Mouse (Mus musculus) lung, postnatal 0 days (tissue): Measurements from ENCODE around the gene Btbd18. TPM values are rescaled to one million over a fixed set of nuclear protein-coding genes. Genes with fewer than 3 reads are reported as not detected.
A peak's percentile ranks its signal among the peaks of the same experiment; 100 is the strongest.

Experiments used
- ATAC-seq: fragments of 200-750 bp; cut with Nextera tagmentation; 2 replicates; pipeline ENCODE4 v1.8.0; 2017; ENCODE audit warnings: moderate library complexity
- DNase-seq: peaks from one replicate; pipeline ENCODE4 v3.0.0-alpha.2; 2016; ENCODE audit warnings: low spot score
- H3K27ac ChIP-seq: fragments of 300-500 bp; sonication (generic); 2 replicates; pipeline ENCODE4 v1.5.1; 2014; ENCODE audit warnings: antibody characterized with exemption, mild to moderate bottlenecking, low read length, mixed read lengths
- H3K27me3 ChIP-seq: fragments of 300-500 bp; sonication (generic); replicated peaks from 2 replicates; pipeline ENCODE4 v1.6.1; 2014; ENCODE audit warnings: low read length, mixed read lengths; ENCODE audit not compliant: insufficient read depth
- H3K36me3 ChIP-seq: fragments of 300-500 bp; sonication (generic); 2 replicates; pipeline ENCODE4 v1.6.1; 2014; ENCODE audit warnings: low read length, mixed read lengths; ENCODE audit not compliant: insufficient read depth
- H3K4me1 ChIP-seq: fragments of 300-500 bp; sonication (generic); 2 replicates; pipeline ENCODE4 v1.6.1; 2014; ENCODE audit warnings: antibody characterized with exemption, low read depth, low read length, mixed read lengths; ENCODE audit not compliant: insufficient read depth
- H3K4me2 ChIP-seq: fragments of 300-500 bp; sonication (generic); replicated peaks from 2 replicates; pipeline ENCODE4 v1.6.1; 2014; ENCODE audit warnings: low read depth, mild to moderate bottlenecking, low read length, moderate library complexity, mixed read lengths
- H3K4me3 ChIP-seq: fragments of 300-500 bp; sonication (generic); 2 replicates; pipeline ENCODE4 v1.5.1; 2014; ENCODE audit warnings: low read depth, low read length
- H3K9ac ChIP-seq: fragments of 300-500 bp; sonication (generic); replicated peaks from 2 replicates; pipeline ENCODE4 v1.6.1; 2014; ENCODE audit warnings: low read depth, mild to moderate bottlenecking
- H3K9me3 ChIP-seq: fragments of 300-500 bp; sonication (generic); 2 replicates; pipeline ENCODE4 v1.6.1; 2016; ENCODE audit warnings: low read length, mixed read lengths
- CTCF ChIP-seq: IDR thresholded peaks from 2 replicates; pipeline ENCODE4 v1.5.1; 2016; ENCODE audit warnings: antibody characterized with exemption, mild to moderate bottlenecking
- EP300 ChIP-seq: IDR thresholded peaks from 2 replicates; pipeline ENCODE4 v1.6.1; 2016; ENCODE audit warnings: antibody characterized with exemption, mild to moderate bottlenecking, control low read depth
- WGBS: fragments of 180-500 bp; shearing (Covaris S2); extraction: QIAGEN DNeasy Blood & Tissue Kit; methylation state at CpG from one replicate; pipeline ENCODE4 v1.1.7; 2014; 5-methylcytosine and 5-hydroxymethylcytosine counted together
- polyA plus RNA-seq: library from polyadenylated mRNA; unstranded; fragments of >200 nt; fragmentation: Nextera tagmentation; extraction: Ambion mirVana; gene quantifications from 2 replicates; pipeline ENCODE4 v1.2.1, GENCODE M21; 2015

The Btbd18 gene
- polyA plus RNA-seq, 1 experiment from 2014 or later: 0.06 TPM

- H3K36me3 ChIP-seq: no peaks in the 10 kb centered on the region
- peak; percentile 60 for DNase-seq
Observed at GRCm38 (mm10) chr2:84634006-84634405, 24.9 kb upstream of the Btbd18 start.

GRCm38 (mm10) chr2:84634934-84635482, 23.9 kb upstream of the Btbd18 start:
- Histone ChIP-seq H3K36me3 (no peaks in the 10 kb centered on the region), H3K4me1 (peaks cover 67% of the 10 kb centered on the region), H3K9me3 (no peaks in the 10 kb centered on the region), H3K9ac (no peak overlapping the region), H3K4me3 (peak overlapping the region; percentile 8; the same call in 1 of the 2 replicates), H3K4me2 (peak overlapping the region; percentile 46), H3K27me3 (no peaks in the 10 kb centered on the region), H3K27ac (peak overlapping the region; percentile 93)
- WGBS: 13% methylated on average over 4 of the region's 4 CpGs
- ATAC-seq (peak; percentile 6; the same call in 1 of the 2 replicates), DNase-seq (peak; percentile 49)
- TF ChIP-seq EP300: no peak
- peak; percentile 36 for TF ChIP-seq CTCF

More at GRCm38 (mm10) chr2:84634006-84634405, 24.9 kb upstream of the Btbd18 start:
- WGBS: 25% methylated on average over 4 of the region's 4 CpGs
- peak overlapping the region; percentile 93 for H3K27ac ChIP-seq
- no peak for TF ChIP-seq EP300
- no peak for TF ChIP-seq CTCF
- no peaks in the 10 kb centered on the region for H3K9me3 ChIP-seq
- H3K4me3 ChIP-seq: peak overlapping the region; percentile 19
- peaks cover 63% of the 10 kb centered on the region for H3K4me1 ChIP-seq
- no peak for ATAC-seq
- H3K9ac ChIP-seq: no peak overlapping the region
- no peaks in the 10 kb centered on the region for H3K27me3 ChIP-seq
- H3K4me2 ChIP-seq: peak overlapping the region; percentile 46

- H3K27ac ChIP-seq: peak overlapping the region; percentile 93
- peak; percentile 93 for ATAC-seq
- no peaks in the 10 kb centered on the region for H3K27me3 ChIP-seq
- H3K36me3 ChIP-seq: no peaks in the 10 kb centered on the region
- peak overlapping the region; percentile 46 for H3K4me2 ChIP-seq
- peak; percentile 99 for DNase-seq
- 3% methylated on average over 2 of the region's 2 CpGs for WGBS
- TF ChIP-seq EP300 (peak; percentile 90), CTCF (no peak)
- no peak overlapping the region for H3K9ac ChIP-seq
- H3K4me1 ChIP-seq: peaks cover 69% of the 10 kb centered on the region
- H3K9me3 ChIP-seq: no peaks in the 10 kb centered on the region
- no peak overlapping the region for H3K4me3 ChIP-seq
Observed at GRCm38 (mm10) chr2:84635611-84636010, 23.3 kb upstream of the Btbd18 start.

GRCm38 (mm10) chr2:84636231-84636741, 22.6 kb upstream of the Btbd18 start:
- no peak for TF ChIP-seq CTCF
- TF ChIP-seq EP300: no peak
- Histone ChIP-seq H3K4me3 (no peak overlapping the region), H3K36me3 (no peaks in the 10 kb centered on the region), H3K4me1 (peaks cover 75% of the 10 kb centered on the region), H3K27me3 (no peaks in the 10 kb centered on the region), H3K9me3 (no peaks in the 10 kb centered on the region), H3K4me2 (peak overlapping the region; percentile 46), H3K27ac (peak overlapping the region; percentile 93), H3K9ac (no peak overlapping the region)
- 7% methylated on average over 8 of the region's 8 CpGs for WGBS
- peak; percentile 72 for DNase-seq
- ATAC-seq: peak; percentile 37

GRCm38 (mm10) chr2:84637452-84638165, 21.3 kb upstream of the Btbd18 start:
- H3K27me3 ChIP-seq: no peaks in the 10 kb centered on the region
- H3K4me2 ChIP-seq: peak overlapping the region; percentile 47
- peaks cover 66% of the 10 kb centered on the region for H3K4me1 ChIP-seq
- DNase-seq (peak; percentile 56), ATAC-seq (no peak)
- TF ChIP-seq EP300 (no peak), CTCF (no peak)
- H3K27ac ChIP-seq: peak overlapping the region; percentile 93
- H3K36me3 ChIP-seq: no peaks in the 10 kb centered on the region
- 7% methylated on average over 7 of the region's 7 CpGs for WGBS
- H3K9ac ChIP-seq: no peak overlapping the region
- no peaks in the 10 kb centered on the region for H3K9me3 ChIP-seq
- H3K4me3 ChIP-seq: no peak overlapping the region

- Histone ChIP-seq H3K27ac (peak overlapping the region; percentile 93), H3K9me3 (no peaks in the 10 kb centered on the region), H3K36me3 (no peaks in the 10 kb centered on the region), H3K9ac (no peak overlapping the region), H3K4me2 (peak overlapping the region; percentile 47; the same call in 1 of the 2 replicates), H3K27me3 (no peaks in the 10 kb centered on the region), H3K4me1 (peaks cover 59% of the 10 kb centered on the region), H3K4me3 (no peak overlapping the region)
- TF ChIP-seq CTCF (no peak), EP300 (peak; percentile 94)
- WGBS: 11% methylated on average over 5 of the region's 5 CpGs
- peak; percentile 78 for DNase-seq
- ATAC-seq: no peak
Observed at GRCm38 (mm10) chr2:84638428-84639220, 20.3 kb upstream of the Btbd18 start.
